Mouse (Mus musculus): ENCODE measurements around the gene Pax5. TPM values are rescaled to one million over a fixed set of nuclear protein-coding genes. Genes with fewer than 3 reads are reported as not detected.

The Pax5 gene
- total and polyA plus RNA-seq, 3 experiments: not detected

- DNase-seq (ENCODE audit: low read depth, low spot score): no peak
- no peaks in the 10 kb centered on the region for H3K4me1 ChIP-seq (ENCODE audit: control insufficient read depth in 1 of 2, insufficient read depth in 2 of 2, low read length in 2 of 2)
These were observed 8.2 kb downstream of the Pax5 start for GRCm38 (mm10) chr4:44702011-44702527.

GRCm38 (mm10) chr4:44701513-44701912, 8.8 kb downstream of the Pax5 start:
- TF ChIP-seq ZNF384 (IDR thresholded peaks at IDR 0.05; ENCODE audit: low read depth, low read length): no peak
- no peak for TF ChIP-seq EP300 (IDR thresholded peaks at IDR 0.05; ENCODE audit: low read depth in 1 of 2, low read length in 2 of 2)
- Histone ChIP-seq H3K4me3 (ENCODE audit: control insufficient read depth in 1 of 2, insufficient read depth in 1 of 2, low read depth in 2 of 2, low read length in 2 of 2) (no peak overlapping the region), H3K4me1 (ENCODE audit: control insufficient read depth in 1 of 2, insufficient read depth in 2 of 2, low read length in 2 of 2) (no peaks in the 10 kb centered on the region), H3K79me2 (ENCODE audit: control insufficient read depth, insufficient read depth, low read length, poor library complexity) (no peaks in the 10 kb centered on the region), H3K27ac (ENCODE audit: control insufficient read depth, low read depth, low read length) (no peak overlapping the region), H3K27me3 (ENCODE audit: control insufficient read depth in 1 of 2, insufficient read depth in 2 of 2, low read length in 2 of 2) (peaks cover 6 to 8% of the 10 kb centered on the region in 2 experiments), H3K9ac (ENCODE audit: control insufficient read depth, low read depth, low read length, poor library complexity, severe bottlenecking) (no peak overlapping the region), H3K9me3 (replicated peaks; ENCODE audit: insufficient read depth, low read length) (no peaks in the 10 kb centered on the region), H3K36me3 (ENCODE audit: control insufficient read depth in 1 of 2, insufficient read depth in 2 of 2, low read length in 2 of 2) (no peaks in the 10 kb centered on the region)
- DNase-seq (ENCODE audit: low read depth, low spot score): no peak

More at GRCm38 (mm10) chr4:44702011-44702527, 8.2 kb downstream of the Pax5 start:
- no peak overlapping the region for H3K27ac ChIP-seq (ENCODE audit: control insufficient read depth, low read depth, low read length)
- H3K27me3 ChIP-seq (ENCODE audit: control insufficient read depth in 1 of 2, insufficient read depth in 2 of 2, low read length in 2 of 2): peaks cover 6 to 8% of the 10 kb centered on the region in 2 experiments
- H3K79me2 ChIP-seq (ENCODE audit: control insufficient read depth, insufficient read depth, low read length, poor library complexity): no peaks in the 10 kb centered on the region
- H3K9ac ChIP-seq (ENCODE audit: control insufficient read depth, low read depth, low read length, poor library complexity, severe bottlenecking): no peak overlapping the region
- H3K4me3 ChIP-seq (ENCODE audit: control insufficient read depth in 1 of 2, insufficient read depth in 1 of 2, low read depth in 2 of 2, low read length in 2 of 2): no peak overlapping the region
- TF ChIP-seq POLR2AphosphoS5 (IDR thresholded peaks at IDR 0.05; ENCODE audit: borderline replicate concordance, low read depth, low read length) (no peak), ZNF384 (IDR thresholded peaks at IDR 0.05; ENCODE audit: low read depth, low read length) (no peak), USF1 (IDR thresholded peaks at IDR 0.05; ENCODE audit: low read depth, low read length) (no peak), TBP (IDR thresholded peaks at IDR 0.05; ENCODE audit: low read depth, low read length) (no peak), TCF12 (IDR thresholded peaks at IDR 0.05; ENCODE audit: low read depth, low read length) (no peak), POLR2AphosphoS2 (IDR thresholded peaks at IDR 0.05; ENCODE audit: low read length) (no peak), SIN3A (IDR thresholded peaks at IDR 0.05; ENCODE audit: low read length) (no peak), JUND (IDR thresholded peaks at IDR 0.05; ENCODE audit: low read depth, low read length) (no peak), HCFC1 (IDR thresholded peaks at IDR 0.05; ENCODE audit: low read depth, low read length) (no peak), USF2 (IDR thresholded peaks at IDR 0.05; ENCODE audit: borderline replicate concordance in 1 of 2, insufficient read depth in 1 of 2, low read depth in 1 of 2, low read length in 2 of 2) (no peak), RCOR1 (IDR thresholded peaks at IDR 0.05; ENCODE audit: low read depth, low read length) (no peak), SMC3 (IDR thresholded peaks at IDR 0.05; ENCODE audit: low read depth, low read length) (no peak), UBTF (IDR thresholded peaks at IDR 0.05; ENCODE audit: borderline replicate concordance, insufficient read depth, low read depth, low read length) (no peak), MYC (IDR thresholded peaks at IDR 0.05; ENCODE audit: low read depth, low read length) (no peak), MYB (IDR thresholded peaks at IDR 0.05; ENCODE audit: low read depth, low read length) (no peak), CHD2 (IDR thresholded peaks at IDR 0.05; ENCODE audit: low read length) (no peak)
- H3K36me3 ChIP-seq (ENCODE audit: control insufficient read depth in 1 of 2, insufficient read depth in 2 of 2, low read length in 2 of 2): no peaks in the 10 kb centered on the region
- no peaks in the 10 kb centered on the region for H3K9me3 ChIP-seq (replicated peaks; ENCODE audit: insufficient read depth, low read length)

All from MEL (cell line).